Mouse (Mus musculus) brain, embryonic 18.5 days (tissue): ENCODE measurements around the gene Actr3b.
"Not testable (repeated sequence)": the region's sequence is repeated elsewhere in the genome, so short reads cannot be mapped to it uniquely, and the experiment has no call there.

Source experiments
- DNase-seq: peaks from one replicate; pipeline ENCODE4 v3.0.0-alpha.2; 2012; ENCODE audit warnings: low read depth, low spot score

Gene Actr3b

DNA sequence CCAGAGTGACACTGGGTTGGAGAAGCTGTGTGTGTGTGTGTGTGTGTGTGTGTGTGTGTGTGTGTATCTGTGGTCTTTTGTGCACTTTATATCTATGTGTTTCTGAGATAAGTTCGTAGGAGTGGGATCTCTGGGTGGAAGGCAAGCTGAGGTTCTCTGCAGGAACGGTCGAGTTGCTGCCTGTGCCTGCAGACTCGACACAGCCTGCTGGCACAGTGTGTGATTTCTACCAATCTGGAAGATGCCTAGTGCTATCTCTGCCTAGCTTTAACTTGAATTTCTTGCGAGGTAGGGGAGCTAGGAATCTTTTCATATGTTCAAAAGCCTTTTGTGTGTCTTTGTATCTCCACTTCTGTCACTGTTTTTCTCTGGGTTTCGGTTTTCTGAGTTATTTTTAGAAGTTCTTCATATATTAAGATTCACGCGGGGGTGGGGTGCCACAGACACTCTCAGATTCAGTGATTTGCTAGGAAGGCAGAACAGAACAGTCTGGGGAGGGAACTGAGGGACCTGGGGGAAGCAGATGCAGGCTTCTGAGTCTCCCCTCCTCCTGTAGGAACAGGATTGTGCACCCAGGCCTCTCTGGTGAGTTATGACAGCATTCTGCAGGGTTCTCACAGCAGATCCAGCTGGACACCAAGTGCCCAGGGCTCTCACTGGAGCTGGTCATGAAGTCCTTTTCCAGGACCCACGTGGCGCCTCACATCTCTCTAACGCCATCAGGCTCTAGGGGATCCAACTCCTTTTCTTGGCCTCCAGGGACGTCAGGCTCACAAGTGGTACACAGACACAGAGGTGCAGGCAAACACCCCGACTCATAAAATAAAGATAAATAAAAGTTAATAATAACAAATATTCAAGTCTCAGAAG lies 14.4 kb downstream of the Actr3b start:
- no peak for DNase-seq

DNA sequence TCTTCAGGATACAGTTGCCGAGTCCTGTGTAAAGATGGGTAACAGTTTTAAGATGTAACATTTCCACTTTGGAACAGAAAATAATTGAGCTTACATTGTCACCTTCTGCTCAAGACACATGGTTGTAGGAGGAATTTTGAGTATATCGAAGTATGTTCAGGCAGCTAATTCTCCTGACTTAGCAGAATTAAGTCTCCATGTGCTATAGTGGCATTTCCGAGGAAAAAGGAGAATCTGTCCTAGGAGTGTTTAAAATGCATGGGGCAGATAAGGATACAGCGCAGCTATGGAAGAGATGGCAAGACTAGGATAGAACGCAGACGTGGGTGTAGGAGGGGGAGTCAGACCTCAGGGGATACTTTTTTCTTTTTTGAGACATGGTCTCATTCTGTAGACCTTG lies 31.8 kb downstream of the Actr3b start:
- DNase-seq: no peak

DNA sequence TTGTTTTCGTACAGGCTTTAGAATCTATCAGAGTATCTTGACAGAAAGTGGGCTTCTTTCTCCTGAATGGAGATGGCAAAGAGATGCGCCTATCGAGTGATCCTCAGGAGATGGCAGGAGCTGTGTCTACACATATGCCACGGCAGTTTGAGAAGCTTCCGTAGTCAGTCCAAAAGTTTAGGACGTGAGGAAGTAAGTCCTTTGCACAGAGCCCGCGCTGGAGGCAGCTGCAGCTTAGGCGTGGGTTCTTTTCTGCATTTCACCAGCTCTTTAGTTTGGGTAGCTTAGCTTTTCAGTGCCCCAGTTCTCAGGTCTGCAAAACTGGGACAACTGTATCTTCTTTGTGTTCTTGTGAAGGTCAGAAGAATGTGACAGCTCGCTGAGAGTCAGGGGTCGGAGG lies 38.0 kb downstream of the Actr3b start:
- no peak for DNase-seq

DNA sequence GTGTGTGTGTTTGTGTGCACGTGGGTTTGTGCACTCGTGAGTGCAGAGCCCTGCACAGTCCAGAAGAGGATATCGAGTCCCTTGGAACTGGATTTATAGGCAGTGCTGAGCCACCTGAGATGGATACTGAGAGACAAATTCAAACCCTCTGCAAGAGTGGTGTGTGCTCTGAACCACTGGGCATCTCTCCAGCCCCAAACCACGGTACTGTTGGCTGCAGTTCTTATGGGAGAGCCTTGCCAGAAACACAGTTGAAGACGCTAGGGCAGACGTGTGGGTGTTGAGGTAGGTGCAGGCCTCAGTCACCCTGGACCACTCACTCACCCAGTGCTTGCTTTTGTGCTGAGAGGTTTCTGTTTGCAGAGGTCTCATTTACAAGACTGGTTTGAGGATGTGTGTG lies 41.1 kb downstream of the Actr3b start:
- no peak for DNase-seq

DNA sequence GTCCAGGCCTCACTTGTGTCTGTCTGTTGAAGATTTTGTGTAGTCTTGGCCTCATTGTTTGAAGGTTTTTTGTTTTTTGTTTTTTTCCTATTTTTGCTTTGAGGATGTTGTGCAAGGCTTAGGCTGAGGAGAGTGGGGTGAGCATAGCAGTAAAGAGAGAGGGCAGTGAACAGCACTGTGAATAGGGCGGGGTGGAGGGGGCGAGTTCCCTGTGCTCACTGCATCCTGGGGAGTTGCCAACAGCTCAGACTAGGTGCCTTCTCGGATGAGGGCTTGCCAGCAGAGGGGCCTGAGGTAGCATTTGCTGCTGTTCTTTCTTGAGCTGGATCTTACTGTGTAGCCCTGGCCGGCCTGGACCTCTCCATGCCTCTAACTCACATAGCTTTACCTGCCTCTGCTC lies 41.9 kb downstream of the Actr3b start:
- no peak for DNase-seq

DNA sequence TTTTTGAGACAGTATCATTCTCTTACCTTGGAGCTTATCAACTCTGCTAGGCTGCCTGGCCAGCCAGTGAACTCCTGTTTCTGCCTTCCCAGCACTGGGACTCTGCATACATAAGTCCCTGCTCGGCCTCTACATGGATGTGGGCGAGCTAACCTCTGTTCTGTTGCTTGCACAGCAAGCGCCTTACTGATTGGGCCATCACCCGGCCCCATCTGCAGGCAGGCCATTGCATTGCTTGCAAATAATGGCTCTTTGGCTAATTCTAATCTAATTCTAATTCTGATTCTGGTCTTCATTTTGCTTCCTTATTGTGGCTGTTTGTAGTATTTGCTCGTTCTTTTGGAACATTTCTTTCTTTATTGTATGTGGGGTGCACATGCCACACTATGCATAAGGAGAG lies 44.8 kb downstream of the Actr3b start:
- no peak for DNase-seq

DNA sequence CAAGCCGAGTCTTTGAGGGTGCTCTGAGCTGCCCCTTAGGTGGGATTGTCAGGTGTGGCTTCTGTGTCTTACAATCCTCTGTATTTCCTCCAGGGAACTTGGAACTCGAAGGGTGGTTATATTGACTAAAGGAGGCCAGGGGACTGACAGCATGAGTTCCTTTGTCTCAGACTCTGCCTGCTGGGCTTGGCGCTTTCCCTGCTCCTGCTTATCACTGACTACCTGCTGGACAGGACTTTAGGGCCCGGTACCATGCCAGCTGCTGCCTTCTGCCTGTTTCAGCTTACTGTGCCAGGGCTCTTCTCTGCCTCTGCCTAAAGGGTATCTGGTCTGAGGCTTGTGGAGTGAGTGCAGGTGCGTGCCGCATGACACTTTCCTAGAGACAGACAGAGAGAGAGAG lies 53.1 kb downstream of the Actr3b start:
- DNase-seq: no peak

DNA sequence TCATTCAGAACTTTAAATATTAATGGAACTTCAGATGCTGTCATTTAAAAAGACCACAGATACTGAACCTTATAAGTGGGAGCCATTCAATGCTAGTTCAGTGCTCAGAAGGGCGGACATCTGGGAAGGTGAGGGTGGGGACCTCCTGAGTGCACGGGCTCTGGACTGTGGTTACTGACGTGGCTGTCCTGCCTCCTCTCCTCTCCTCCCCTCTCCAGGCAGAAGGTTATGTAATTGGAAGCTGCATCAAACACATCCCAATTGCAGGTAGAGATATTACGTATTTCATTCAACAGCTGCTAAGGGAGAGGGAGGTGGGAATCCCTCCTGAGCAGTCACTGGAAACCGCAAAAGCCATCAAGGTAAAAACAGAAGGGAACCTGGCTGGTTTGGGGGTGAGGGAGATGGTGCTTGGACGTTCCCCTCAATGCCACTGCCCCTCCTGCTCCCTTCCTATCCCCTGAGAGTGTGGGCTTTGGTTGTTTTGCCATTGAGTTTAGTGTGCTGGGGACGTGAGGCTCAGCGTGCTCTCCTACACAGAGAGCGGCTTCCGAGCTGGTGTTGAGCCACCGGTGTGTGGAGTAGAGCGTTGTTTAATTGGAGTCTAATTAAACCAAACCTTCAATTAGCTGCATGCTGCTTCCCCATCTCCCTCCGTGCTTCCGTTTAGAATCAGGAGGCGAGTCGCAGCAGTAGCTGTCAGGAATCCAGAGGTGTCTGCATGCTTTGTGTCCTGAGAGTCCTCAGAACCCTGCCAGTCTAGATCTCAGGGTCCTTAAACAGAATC lies 69.7 kb downstream of the Actr3b start:
- DNase-seq: no peak

DNA sequence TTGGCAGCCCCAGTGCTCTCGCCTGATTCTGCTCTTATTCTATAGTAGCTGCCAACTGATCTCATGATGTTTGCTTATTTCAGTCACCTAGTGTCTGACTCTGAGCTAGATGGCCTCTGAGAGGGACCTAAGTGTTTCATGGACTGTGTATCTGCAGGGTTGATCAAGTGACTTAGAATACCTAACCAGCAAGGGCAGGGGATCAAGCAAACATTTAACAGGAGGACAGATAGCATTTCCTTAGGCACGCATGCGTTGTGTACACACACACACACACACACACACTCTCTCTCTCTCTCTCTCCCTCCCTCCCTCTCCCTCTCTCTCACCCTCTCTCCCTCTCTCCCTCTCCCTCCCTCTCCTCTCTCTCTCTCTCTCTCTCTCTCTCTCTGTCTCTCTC lies 71.0 kb downstream of the Actr3b start:
- DNase-seq: no peak

DNA sequence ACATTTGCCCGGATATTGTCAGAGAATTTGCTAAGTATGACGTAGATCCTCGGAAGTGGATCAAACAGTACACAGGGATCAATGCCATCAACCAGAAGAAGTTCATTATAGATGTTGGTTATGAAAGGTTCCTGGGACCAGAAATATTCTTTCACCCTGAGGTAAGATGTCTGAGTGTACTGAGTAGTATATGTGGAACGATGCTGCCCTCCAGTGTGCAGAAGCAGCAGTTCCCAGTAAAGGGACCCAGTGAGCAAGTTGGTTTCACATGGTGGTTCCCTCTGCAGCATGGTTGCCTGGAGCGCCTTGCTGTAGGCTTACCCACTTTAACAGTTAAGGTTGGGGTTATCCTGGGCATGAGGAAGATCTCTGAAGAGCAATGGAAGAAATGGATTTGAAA lies 71.8 kb downstream of the Actr3b start:
- DNase-seq: peak; percentile 43

DNA sequence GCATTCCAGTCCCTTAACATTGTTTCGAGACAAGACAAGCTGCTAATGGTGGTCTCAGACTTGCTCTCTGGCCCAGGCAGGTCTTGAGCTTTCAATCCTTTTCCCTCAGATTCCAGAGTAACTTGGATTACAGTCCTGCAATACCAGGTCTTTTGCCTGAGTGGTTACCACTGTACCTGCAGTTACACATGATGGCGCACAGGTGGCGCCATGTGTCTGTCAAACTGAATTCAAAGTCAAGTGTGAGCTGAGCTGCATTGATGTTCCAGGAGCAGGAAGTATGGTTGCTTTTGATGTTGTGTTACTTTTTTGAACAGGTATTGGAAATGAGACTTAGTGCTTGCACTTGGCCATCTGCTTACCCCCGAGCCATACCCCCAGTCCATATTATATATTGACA lies 79.6 kb downstream of the Actr3b start:
- no peak for DNase-seq

DNA sequence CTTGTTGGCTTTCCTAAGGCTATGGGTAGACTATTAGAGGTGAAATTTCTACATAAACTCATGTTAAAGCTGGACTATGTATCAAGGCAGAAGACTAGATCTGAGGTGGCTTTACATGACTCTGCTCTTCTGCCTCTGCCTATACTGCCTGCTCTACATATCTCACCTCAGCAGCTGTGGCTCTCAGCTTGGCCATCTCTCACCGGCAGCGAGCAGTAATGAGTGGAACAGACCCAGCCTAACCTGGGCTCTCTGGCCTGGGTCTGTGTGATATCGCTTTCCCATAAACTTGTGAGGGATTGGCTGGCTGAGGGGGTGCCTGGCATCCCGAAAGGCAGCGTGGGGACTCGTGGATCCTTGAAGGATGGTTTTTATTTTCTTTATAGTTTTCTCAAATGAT lies 86.8 kb downstream of the Actr3b start:
- DNase-seq: no peak

DNA sequence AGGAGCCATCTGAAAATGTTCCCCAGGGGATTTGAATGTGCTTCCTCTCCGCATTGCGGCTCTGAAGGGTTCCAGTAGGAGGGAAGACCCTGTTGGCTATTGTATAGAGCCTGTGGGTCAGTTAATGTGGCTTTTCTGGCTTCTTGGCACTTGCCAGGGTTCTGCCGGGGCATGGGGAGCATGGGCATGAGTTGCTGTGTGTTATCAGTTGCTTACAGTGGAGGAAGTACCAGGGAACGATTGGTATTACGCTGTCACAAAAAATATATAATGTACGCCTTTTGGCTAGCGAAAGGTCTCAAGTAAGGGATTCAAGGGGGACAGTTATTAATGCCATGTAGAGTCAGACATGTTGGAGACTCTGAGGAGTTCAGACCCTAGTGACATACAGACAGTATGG lies 87.4 kb downstream of the Actr3b start:
- no peak for DNase-seq

DNA sequence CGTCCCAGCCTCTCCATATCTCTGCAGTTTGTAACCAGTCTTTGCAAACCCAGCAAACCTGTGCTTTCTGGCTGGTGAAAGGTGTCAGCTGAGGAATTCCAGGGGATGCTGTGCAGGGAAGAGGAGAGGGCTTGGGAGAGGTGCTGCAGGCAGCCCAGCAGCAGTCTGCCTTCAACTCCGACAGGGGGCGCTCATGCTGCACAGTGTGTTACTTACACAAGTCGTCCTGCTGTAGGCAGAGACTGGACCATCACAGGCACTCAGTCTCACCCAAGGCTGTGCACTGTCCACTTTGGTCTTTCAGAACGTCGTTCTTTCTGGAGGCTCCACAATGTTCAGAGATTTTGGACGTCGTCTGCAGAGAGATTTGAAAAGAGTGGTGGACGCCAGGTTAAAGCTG lies 88.3 kb downstream of the Actr3b start:
- DNase-seq: no peak

DNA sequence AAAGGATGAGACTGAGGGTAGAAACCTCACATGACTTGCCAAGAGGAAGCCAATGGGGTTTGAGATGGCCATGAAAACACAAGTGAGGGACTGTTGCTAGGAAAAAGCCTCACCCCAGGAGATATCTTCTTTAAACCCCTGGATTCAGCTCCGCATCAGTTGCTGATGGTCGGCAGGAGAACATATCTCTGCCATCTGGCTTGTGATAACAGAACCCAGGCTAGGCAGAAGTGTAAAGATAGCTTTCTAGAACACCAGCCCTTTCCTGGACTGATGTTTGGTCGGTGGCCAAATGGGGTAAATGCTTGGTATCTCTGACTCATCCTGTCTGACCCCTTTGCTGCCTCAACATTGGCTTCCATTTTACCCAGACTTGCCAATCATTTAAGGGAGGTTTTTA lies 106.4 kb downstream of the Actr3b start:
- DNase-seq: no peak

DNA sequence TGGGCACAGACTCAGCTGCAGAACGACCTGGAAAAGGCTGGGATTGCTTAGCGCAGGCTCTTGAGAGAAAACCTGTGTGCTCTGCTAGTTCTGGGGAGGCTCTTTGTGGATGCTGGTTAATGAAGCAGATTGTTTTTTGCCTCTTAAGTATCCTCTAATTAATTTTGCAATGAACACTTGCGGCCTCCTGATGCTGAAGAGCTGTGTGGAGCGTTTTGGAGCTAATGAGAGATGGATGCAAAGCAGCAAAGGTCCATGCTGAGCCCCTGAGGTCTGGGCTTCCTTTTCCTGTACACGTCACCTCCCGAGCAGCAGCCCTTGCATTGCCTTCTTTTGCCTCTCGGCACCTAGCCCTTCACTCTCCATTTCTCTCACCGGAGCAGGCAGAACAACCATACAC lies 110.1 kb downstream of the Actr3b start:
- no peak for DNase-seq

DNA sequence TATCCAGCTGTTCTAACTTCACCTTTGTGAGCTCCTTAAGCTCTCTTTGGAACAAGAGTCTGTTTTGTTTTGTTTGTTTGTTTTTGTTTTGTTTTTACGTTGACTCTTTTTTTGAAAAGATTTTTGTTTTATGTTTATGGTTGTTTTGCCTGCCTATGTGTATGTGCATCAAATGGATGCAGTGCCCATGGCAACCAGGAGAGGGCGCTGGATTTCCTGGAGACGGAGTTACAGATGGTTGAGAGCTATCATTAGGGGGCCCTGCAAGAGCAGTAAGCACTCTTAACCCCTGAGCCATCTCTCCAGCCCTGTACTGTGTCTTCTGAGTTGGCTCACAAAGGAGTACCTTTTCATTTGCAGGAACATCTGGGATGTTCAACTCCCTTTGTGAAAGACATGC lies 110.8 kb downstream of the Actr3b start:
- DNase-seq: no peak

DNA sequence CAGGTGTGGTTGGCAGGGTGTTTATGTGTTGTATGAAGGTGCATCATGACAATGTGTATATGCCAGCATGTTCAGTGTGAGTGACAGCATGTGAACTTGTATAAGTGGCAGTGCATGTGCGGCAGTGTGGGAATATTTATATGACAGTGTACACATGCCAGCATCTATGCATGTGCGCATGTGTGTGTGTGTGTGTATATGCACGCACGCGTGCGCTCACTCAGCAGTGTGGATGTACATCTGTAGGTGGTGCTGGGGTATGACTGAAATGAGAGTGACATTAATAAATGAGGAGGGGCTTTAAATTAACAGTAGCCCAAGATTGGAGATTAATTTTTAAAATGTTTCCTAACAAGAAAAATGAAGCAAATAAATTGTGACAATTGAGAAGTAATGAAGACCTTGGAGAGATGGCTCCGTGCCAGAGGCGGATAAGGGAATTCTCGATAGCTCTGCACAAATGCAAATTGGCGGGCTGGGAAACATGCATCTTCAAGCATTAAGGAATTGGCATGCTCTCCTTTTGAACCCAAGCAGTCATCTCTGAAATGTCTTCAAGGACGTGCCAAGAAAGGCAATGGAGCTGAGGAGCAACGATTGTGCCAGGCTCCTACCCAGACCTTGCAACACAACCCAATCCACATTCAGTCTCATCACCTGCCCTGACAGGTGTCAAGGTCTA lies 111.7 kb downstream of the Actr3b start:
- no peak for DNase-seq

DNA sequence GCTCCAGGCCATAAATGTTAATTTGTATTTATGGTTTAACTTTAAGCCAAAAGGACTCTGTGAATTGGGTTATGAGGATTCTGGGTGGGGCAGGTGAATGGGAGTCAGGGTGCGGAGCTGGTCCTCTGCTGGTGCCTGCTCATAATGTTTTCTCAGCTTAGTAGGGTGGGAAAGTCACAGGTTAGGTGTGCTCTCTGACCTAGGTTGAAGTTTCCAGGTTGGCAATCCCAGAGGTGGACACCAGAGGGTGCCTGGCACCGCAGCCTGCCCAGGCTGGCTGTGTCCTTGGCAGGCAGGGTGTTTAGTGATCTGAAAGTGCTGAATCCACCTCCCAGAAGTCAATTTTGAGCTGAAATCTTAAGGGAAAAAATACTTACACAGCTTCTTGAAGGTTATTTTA lies 113.2 kb downstream of the Actr3b start:
- no peak for DNase-seq

DNA sequence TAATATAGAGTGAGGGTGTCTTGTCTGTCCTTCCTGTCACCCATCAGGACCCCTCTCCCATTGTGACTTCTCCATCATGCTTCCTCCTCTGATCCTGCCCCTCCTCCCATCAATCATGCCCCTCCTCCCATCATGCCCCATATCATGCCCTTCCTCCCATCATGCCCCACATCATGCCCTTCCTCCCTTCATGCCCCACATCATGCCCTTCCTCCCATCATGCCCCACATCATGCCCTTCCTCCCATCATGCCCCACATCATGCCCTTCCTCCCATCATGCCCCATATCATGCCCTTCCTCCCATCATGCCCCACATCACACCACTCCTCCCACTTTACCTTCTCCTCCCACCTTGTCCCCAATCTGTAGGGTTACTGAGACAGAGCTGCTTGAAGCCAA lies 116.1 kb downstream of the Actr3b start:
- DNase-seq: not testable (repeated sequence)

DNA sequence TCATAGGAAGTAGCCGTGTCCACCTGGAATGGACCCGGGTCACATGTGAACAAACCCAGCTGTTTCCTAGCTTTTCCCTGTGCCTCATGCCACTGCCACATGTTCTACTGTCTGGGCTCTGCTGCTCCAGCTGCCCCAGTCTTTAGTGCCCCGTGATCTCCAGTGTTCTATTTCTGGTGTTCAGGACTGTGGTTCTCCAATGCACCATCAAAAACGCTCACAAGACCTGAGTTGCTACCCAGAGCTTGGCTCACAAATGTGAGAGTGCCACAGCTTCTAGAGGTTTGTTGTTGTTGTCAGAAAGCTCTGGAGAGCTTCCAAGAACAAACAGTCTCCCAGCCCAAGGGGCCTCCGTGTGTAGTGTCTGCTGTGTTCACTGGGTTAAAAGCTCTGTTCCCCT lies 117.5 kb downstream of the Actr3b start:
- DNase-seq: no peak

DNA sequence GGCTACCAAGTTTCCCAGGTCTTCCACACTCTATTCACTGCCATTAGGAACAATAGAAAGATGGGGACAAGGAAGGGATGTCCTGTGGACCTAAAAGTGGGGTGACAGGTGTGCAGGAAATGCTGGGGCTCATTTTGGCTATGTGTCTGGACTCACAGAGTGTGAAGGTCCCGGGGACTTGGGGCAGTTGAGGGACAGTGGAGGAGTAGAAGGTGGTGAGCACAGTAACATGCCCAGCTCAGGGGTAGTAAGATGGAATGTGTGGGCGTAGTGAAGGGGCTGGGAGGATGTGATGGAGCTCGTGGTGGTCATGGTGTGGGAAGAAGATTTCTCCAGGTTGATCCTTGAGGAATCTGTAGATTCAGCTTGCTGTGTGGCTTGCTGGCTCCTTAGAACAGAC lies 118.2 kb downstream of the Actr3b start:
- no peak for DNase-seq

DNA sequence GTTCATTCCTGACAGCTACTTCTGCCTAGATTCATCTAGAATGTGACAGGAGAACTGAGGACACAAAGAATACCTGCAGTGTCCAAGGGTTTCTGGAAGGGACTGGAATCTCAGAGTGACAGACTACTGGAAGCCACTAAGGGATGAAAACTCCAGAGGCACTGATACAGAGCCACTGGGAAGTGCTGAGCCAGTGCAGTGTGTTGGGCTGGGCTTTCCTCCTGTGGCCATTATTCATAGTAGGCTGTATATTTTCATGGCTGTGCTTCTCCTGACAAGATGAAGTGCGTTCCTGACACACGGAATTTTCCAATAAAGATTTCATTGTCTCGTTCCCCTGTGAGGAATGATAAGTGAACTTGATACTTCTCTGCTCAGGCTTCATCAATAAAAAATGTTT lies 126.9 kb downstream of the Actr3b start:
- no peak for DNase-seq
